Mouse (Mus musculus) forebrain, embryonic 14.5 days (tissue): ENCODE data around the gene Tmod3. TPM values are rescaled to one million over a fixed set of nuclear protein-coding genes. Genes with fewer than 3 reads are reported as not detected.
A peak's percentile ranks its signal among the peaks of the same experiment; 100 is the strongest.
"Not testable (repeated sequence)": the region's sequence is repeated elsewhere in the genome, so short reads cannot be mapped to it uniquely, and the experiment has no call there.

Experiments
- ATAC-seq: fragments of 200-750 bp; cut with Nextera tagmentation; 2 replicates; pipeline ENCODE4 v1.8.0; 2017; ENCODE audit warnings: mild to moderate bottlenecking, moderate library complexity
- DNase-seq: peaks from one replicate; pipeline ENCODE4 v3.0.0-alpha.2; 2015; ENCODE audit warnings: low spot score
- H3K27ac ChIP-seq: fragments of 300-500 bp; sonication (generic); 2 replicates; pipeline ENCODE4 v1.5.1; 2014; ENCODE audit warnings: low read depth, mild to moderate bottlenecking, control low read depth, low read length, moderate library complexity
- H3K27me3 ChIP-seq: fragments of 300-500 bp; sonication (generic); replicated peaks from 2 replicates; pipeline ENCODE4 v1.6.1; 2014; ENCODE audit warnings: low read length, control low read depth, mixed read lengths; ENCODE audit not compliant: control insufficient read depth, insufficient read depth
- H3K36me3 ChIP-seq: fragments of 300-500 bp; sonication (generic); 2 replicates; pipeline ENCODE4 v1.6.1; 2014; ENCODE audit warnings: low read length, control low read depth; ENCODE audit not compliant: control insufficient read depth, insufficient read depth
- H3K4me1 ChIP-seq: fragments of 300-500 bp; sonication (generic); 2 replicates; pipeline ENCODE4 v1.6.1; 2014; ENCODE audit warnings: antibody characterized with exemption, low read length, control low read depth; ENCODE audit not compliant: control insufficient read depth, insufficient read depth
- H3K4me2 ChIP-seq: fragments of 300-500 bp; sonication (generic); 2 replicates; pipeline ENCODE4 v1.6.1; 2014; ENCODE audit warnings: mild to moderate bottlenecking, control low read depth, low read length
- H3K4me3 ChIP-seq: fragments of 300-500 bp; sonication (generic); 2 replicates; pipeline ENCODE4 v1.5.1; 2014; ENCODE audit warnings: low read depth, low read length, control low read depth
- H3K9ac ChIP-seq: fragments of 300-500 bp; sonication (generic); 2 replicates; pipeline ENCODE4 v1.6.1; 2014; ENCODE audit warnings: mild to moderate bottlenecking, low read length, control low read depth, moderate library complexity
- H3K9me3 ChIP-seq: fragments of 300-500 bp; sonication (generic); replicated peaks from 2 replicates; pipeline ENCODE4 v1.6.1; 2016; ENCODE audit warnings: low read length, control low read depth, mixed read lengths; ENCODE audit not compliant: control insufficient read depth
- WGBS: fragments of 180-500 bp; shearing (Covaris S2); extraction: QIAGEN DNeasy Blood & Tissue Kit; methylation state at CpG from one replicate; pipeline ENCODE4 v1.1.7; 2014; 5-methylcytosine and 5-hydroxymethylcytosine counted together
- polyA plus RNA-seq: library from polyadenylated mRNA; unstranded; fragments of >200 nt; fragmentation: Nextera tagmentation; extraction: Ambion mirVana; gene quantifications from 2 replicates; pipeline ENCODE4 v1.2.1, GENCODE M21; 2014

The Tmod3 gene
- polyA plus RNA-seq, 1 experiment from 2014 or later: 92.4 TPM

- ATAC-seq (no peak), DNase-seq (no peak)
- no peak overlapping the region for H3K9ac ChIP-seq
- WGBS: 90% methylated on average over 10 of the region's 10 CpGs
- no peak overlapping the region for H3K4me3 ChIP-seq
- H3K27me3 ChIP-seq: no peaks in the 10 kb centered on the region
- no peaks in the 10 kb centered on the region for H3K9me3 ChIP-seq
- H3K27ac ChIP-seq: no peak overlapping the region
- no peak overlapping the region for H3K4me2 ChIP-seq
- H3K4me1 ChIP-seq: no peaks in the 10 kb centered on the region
- H3K36me3 ChIP-seq: peaks cover 12% of the 10 kb centered on the region
Observed at GRCm38 (mm10) chr9:75495945-75496344, 63.5 kb downstream of the Tmod3 start.

- Histone ChIP-seq H3K9me3 (no peaks in the 10 kb centered on the region), H3K27me3 (no peaks in the 10 kb centered on the region), H3K36me3 (peaks cover 9% of the 10 kb centered on the region), H3K27ac (no peak overlapping the region), H3K4me2 (no peak overlapping the region), H3K9ac (no peak overlapping the region), H3K4me3 (no peak overlapping the region), H3K4me1 (no peaks in the 10 kb centered on the region)
- no peak for ATAC-seq
- DNase-seq: no peak
- WGBS: 91% methylated on average over 9 of the region's 9 CpGs
Observed at GRCm38 (mm10) chr9:75494407-75495005, 65.0 kb downstream of the Tmod3 start.

- not testable (repeated sequence) for H3K4me3 ChIP-seq, H3K9ac ChIP-seq, H3K9me3 ChIP-seq, H3K4me2 ChIP-seq, H3K27me3 ChIP-seq, H3K4me1 ChIP-seq, DNase-seq, H3K27ac ChIP-seq, H3K36me3 ChIP-seq, ATAC-seq
- WGBS: 97% methylated on average over 7 of the region's 7 CpGs
Observed at GRCm38 (mm10) chr9:75488255-75488654, 71.2 kb downstream of the Tmod3 start.

- DNase-seq (no peak), ATAC-seq (no peak)
- no peak overlapping the region for H3K4me3 ChIP-seq
- no peak overlapping the region for H3K27ac ChIP-seq
- no peaks in the 10 kb centered on the region for H3K36me3 ChIP-seq
- H3K27me3 ChIP-seq: no peaks in the 10 kb centered on the region
- H3K9me3 ChIP-seq: no peaks in the 10 kb centered on the region
- H3K4me2 ChIP-seq: no peak overlapping the region
- H3K4me1 ChIP-seq: no peaks in the 10 kb centered on the region
- H3K9ac ChIP-seq: no peak overlapping the region
- 91% methylated on average over 6 of the region's 6 CpGs for WGBS
Observed at GRCm38 (mm10) chr9:75485231-75485630, 74.2 kb downstream of the Tmod3 start.

GRCm38 (mm10) chr9:75480536-75481075, 78.9 kb downstream of the Tmod3 start:
- Histone ChIP-seq H3K9me3 (no peaks in the 10 kb centered on the region), H3K27me3 (no peaks in the 10 kb centered on the region), H3K27ac (no peak overlapping the region), H3K9ac (no peak overlapping the region), H3K4me3 (no peak overlapping the region), H3K36me3 (no peaks in the 10 kb centered on the region), H3K4me1 (peaks cover 3% of the 10 kb centered on the region; the same call in 1 of the 2 replicates), H3K4me2 (no peak overlapping the region)
- WGBS: 92% methylated on average over 5 of the region's 5 CpGs
- ATAC-seq: peak; percentile 49; the same call in 1 of the 2 replicates
- DNase-seq: no peak

GRCm38 (mm10) chr9:75479106-75479725, 80.2 kb downstream of the Tmod3 start:
- 52% methylated on average over 8 of the region's 8 CpGs for WGBS
- no peaks in the 10 kb centered on the region for H3K36me3 ChIP-seq
- DNase-seq (peak; percentile 55), ATAC-seq (peak; percentile 89)
- no peak overlapping the region for H3K4me2 ChIP-seq
- H3K9me3 ChIP-seq: no peaks in the 10 kb centered on the region
- peak overlapping the region; percentile 18; the same call in 1 of the 2 replicates for H3K27ac ChIP-seq
- H3K27me3 ChIP-seq: no peaks in the 10 kb centered on the region
- no peak overlapping the region for H3K4me3 ChIP-seq
- H3K4me1 ChIP-seq: peaks cover 3% of the 10 kb centered on the region; the same call in 1 of the 2 replicates
- H3K9ac ChIP-seq: no peak overlapping the region

- no peak overlapping the region for H3K4me3 ChIP-seq
- H3K9me3 ChIP-seq: no peaks in the 10 kb centered on the region
- no peaks in the 10 kb centered on the region for H3K36me3 ChIP-seq
- no peak overlapping the region for H3K9ac ChIP-seq
- no peak overlapping the region for H3K4me2 ChIP-seq
- ATAC-seq: no peak
- DNase-seq: no peak
- no peak overlapping the region for H3K27ac ChIP-seq
- no peaks in the 10 kb centered on the region for H3K27me3 ChIP-seq
- peaks cover 3% of the 10 kb centered on the region; the same call in 1 of the 2 replicates for H3K4me1 ChIP-seq
- WGBS: 75% methylated on average over 3 of the region's 3 CpGs
Observed at GRCm38 (mm10) chr9:75477212-75477611, 82.2 kb downstream of the Tmod3 start.

- ATAC-seq (no peak), DNase-seq (no peak)
- no peak overlapping the region for H3K27ac ChIP-seq
- H3K4me3 ChIP-seq: no peak overlapping the region
- no peaks in the 10 kb centered on the region for H3K27me3 ChIP-seq
- no peak overlapping the region for H3K9ac ChIP-seq
- no peaks in the 10 kb centered on the region for H3K4me1 ChIP-seq
- peaks cover 37% of the 10 kb centered on the region for H3K36me3 ChIP-seq
- no peaks in the 10 kb centered on the region for H3K9me3 ChIP-seq
- H3K4me2 ChIP-seq: no peak overlapping the region
- WGBS: 82% methylated on average over 14 of the region's 14 CpGs
Observed at GRCm38 (mm10) chr9:75468297-75468696, 91.2 kb downstream of the Tmod3 start.

GRCm38 (mm10) chr9:75467581-75467980, 91.9 kb downstream of the Tmod3 start:
- 97% methylated on average over 3 of the region's 3 CpGs for WGBS

More at GRCm38 (mm10) chr9:75467581-75467980, 91.9 kb downstream of the Tmod3 start:
- Histone ChIP-seq H3K4me1 (no peaks in the 10 kb centered on the region), H3K36me3 (peaks cover 43% of the 10 kb centered on the region), H3K27me3 (no peaks in the 10 kb centered on the region), H3K9me3 (no peaks in the 10 kb centered on the region), H3K4me3 (no peak overlapping the region), H3K4me2 (no peak overlapping the region), H3K9ac (no peak overlapping the region), H3K27ac (no peak overlapping the region)
- no peak for ATAC-seq
- no peak for DNase-seq
